Mouse (Mus musculus): ENCODE measurements at regions not wholly inside any gene's neighbourhood (a gene's known extent, or its start where the extent isn't known, plus 50 kb on each side); places are given as distances from the start of the nearest gene placed in this dataset.
"Not testable (repeated sequence)": the region's sequence is repeated elsewhere in the genome, so short reads cannot be mapped to it uniquely, and the experiment has no call there.

GRCm38 (mm10) chr13:16490680-16491079 is 479.0 kb downstream of the Inhba start:
- not testable (repeated sequence) for DNase-seq (ENCODE audit: low spot score)

GRCm38 (mm10) chr13:16498052-16498451 is 486.4 kb downstream of the Inhba start:
- no peak for DNase-seq (ENCODE audit: low spot score)

- DNase-seq (ENCODE audit: low spot score): no peak
Measured at GRCm38 (mm10) chr13:16512876-16513275, 501.2 kb downstream of the Inhba start.

- no peak for DNase-seq (ENCODE audit: low spot score)
Measured at GRCm38 (mm10) chr13:16515195-16515594, 503.5 kb downstream of the Inhba start.

DNA sequence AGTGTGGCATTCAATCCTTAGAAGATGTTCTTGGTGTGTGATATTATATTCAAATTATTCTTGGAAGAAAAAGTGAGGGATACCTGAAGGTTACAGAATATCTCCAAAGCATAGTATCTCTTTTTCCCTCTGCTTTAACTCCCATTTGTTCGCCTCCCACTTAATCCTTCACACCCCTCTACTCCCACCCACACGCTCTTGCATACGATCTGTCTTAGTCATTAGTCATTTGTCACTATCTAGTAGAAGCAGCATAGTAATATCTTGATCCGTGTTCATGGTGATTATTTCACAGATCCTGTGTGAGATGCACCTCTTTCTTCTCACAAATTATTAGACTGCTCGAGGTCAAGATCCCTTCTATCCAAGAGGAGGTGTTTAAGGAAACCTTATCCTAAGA is 517.4 kb downstream of the Inhba start:
- no peak for DNase-seq (ENCODE audit: low spot score)

- DNase-seq (ENCODE audit: low spot score): no peak
Measured at GRCm38 (mm10) chr13:16543771-16544170, 532.1 kb downstream of the Inhba start.

DNA sequence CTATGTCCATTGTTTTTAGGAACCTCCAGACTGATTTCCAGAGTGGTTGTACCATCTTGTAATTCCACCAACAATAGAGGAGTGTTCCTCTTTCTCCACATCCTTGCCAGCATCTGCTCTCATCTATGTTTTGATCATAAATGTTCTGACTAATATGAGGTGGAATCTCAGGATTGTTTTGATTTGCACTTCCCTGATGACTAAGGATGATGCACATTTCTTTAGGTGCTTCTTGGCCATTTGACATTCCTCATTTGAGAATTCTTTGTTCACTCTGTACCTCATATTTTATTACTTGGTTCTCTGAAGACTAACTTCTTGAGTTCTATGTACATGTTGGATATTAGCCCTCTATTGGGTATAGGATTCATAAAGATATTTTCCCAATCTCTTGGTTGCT is 538.4 kb downstream of the Inhba start:
- DNase-seq (ENCODE audit: low spot score): no peak

- no peak for DNase-seq (ENCODE audit: low spot score)
Measured at GRCm38 (mm10) chr13:16564988-16565387, 553.3 kb downstream of the Inhba start.

- DNase-seq (ENCODE audit: low spot score): no peak
Measured at GRCm38 (mm10) chr13:16574069-16574468, 562.4 kb downstream of the Inhba start.

GRCm38 (mm10) chr13:16586286-16586685 is 574.6 kb downstream of the Inhba start:
- no peak for DNase-seq (ENCODE audit: low spot score)

- no peak for DNase-seq (ENCODE audit: low spot score)
Measured at GRCm38 (mm10) chr13:16619755-16620154, 608.1 kb downstream of the Inhba start.

GRCm38 (mm10) chr13:16626584-16626983 is 614.9 kb downstream of the Inhba start:
- DNase-seq (ENCODE audit: low spot score): no peak

DNA sequence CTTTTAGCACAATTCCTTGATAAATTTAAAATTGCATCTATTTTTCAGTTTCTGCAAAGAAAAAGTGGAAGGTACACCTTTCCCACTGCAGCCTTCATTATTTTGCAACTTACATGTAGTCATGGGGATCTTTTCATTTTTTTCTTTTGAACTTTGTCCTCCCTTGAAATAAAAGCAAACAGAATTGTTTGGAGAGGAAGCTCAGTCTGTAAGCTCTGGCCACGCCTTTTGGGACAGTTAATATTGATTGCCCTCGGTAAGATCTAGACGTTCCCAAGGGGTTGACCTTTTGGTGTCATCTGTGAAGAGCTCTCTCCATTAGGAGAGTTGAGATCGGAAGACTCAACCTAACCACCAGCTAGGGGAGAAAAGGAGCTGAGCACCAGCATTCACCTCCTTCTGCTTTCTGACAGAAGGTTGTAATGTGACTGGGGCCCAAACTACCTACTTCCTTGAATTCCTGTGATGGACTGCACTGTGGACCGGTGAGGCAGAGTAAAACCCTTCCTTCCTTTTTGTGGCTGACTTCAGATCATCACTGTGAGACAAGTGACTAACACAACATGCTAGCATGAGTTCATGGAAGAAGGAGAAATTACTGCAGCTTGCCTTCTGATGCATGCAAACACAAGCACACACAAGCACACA is 621.9 kb downstream of the Inhba start:
- no peak for DNase-seq (ENCODE audit: low spot score)

- no peak for DNase-seq (ENCODE audit: low spot score)
Measured at GRCm38 (mm10) chr13:16636251-16636650, 624.6 kb downstream of the Inhba start.

GRCm38 (mm10) chr13:16641611-16642449 is 630.2 kb downstream of the Inhba start:
- no peak for DNase-seq (ENCODE audit: low spot score)

- DNase-seq (ENCODE audit: low spot score): no peak
Measured at GRCm38 (mm10) chr13:16642450-16642994, 630.9 kb downstream of the Inhba start.

- DNase-seq (ENCODE audit: low spot score): no peak
Measured at GRCm38 (mm10) chr13:16645311-16645710, 633.7 kb downstream of the Inhba start.

- DNase-seq (ENCODE audit: low spot score): no peak
Measured at GRCm38 (mm10) chr13:16646056-16646455, 634.4 kb downstream of the Inhba start.

DNA sequence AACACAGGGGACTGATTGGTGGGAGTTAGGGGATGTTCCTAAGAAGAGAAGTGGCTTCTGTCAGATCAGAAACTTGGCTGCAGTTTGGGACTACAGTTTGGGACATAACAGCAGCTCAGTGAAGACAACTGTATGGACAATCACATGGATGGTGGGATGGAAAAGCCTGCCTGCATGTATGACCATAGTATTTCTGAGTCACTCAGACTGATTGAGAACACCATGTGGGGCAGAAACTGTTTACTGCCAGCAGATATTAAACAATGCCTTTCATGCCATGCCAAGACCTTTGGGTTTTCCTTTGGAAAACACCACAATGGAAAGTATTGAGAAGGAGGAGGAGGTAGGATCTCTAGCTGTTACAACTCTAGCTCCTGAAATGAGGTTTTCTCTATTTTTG is 635.0 kb downstream of the Inhba start:
- DNase-seq (ENCODE audit: low spot score): no peak

GRCm38 (mm10) chr13:16656110-16656509 is 644.5 kb downstream of the Inhba start:
- no peak for DNase-seq (ENCODE audit: low spot score)

- no peak for DNase-seq (ENCODE audit: low spot score)
Measured at GRCm38 (mm10) chr13:16659894-16660293, 648.2 kb downstream of the Inhba start.

- DNase-seq (ENCODE audit: low spot score): no peak
Measured at GRCm38 (mm10) chr13:16668652-16669051, 657.0 kb downstream of the Inhba start.

DNA sequence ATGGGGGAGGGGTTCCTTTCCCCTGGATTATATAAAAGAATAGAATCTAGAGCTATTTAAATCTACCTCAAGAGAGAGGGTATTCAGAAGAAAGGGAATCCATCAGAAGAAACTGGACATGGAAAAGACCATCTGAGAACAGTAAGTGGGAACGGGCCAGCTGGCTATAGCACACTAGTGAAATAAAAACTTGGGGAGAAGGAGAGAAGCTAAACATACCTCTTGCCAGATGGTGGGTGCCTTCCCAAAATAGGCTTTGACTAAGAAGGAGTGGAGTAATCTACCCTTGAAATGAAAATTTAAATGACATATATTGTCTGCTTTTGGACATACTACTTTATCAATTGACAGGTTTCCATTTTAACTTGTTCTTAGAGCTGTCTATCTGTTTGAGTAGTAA is 657.6 kb downstream of the Inhba start:
- DNase-seq (ENCODE audit: low spot score): no peak
